Mouse (Mus musculus) bone marrow macrophage, adult 2 months (primary cell): ENCODE measurements around the gene Tspan4.

Source experiments
- CTCF ChIP-seq: IDR thresholded peaks from 2 replicates; pipeline ENCODE4 v1.5.1; 2012; ENCODE audit warnings: low read depth, mild to moderate bottlenecking, low read length, moderate library complexity
- POLR2A ChIP-seq: IDR thresholded peaks from 2 replicates; pipeline ENCODE4 v1.6.1; 2012; ENCODE audit warnings: mild to moderate bottlenecking, low read depth, low read length, borderline replicate concordance

GRCm38 (mm10) chr7:141472763-141473162 is 2.3 kb upstream of the Tspan4 start:
- TF ChIP-seq CTCF: no peak
- no peak for TF ChIP-seq POLR2A
